Mouse (Mus musculus): ENCODE data around the gene Tcf25. TPM values are rescaled to one million over a fixed set of nuclear protein-coding genes. Genes with fewer than 3 reads are reported as not detected.

Gene Tcf25
- polyA plus RNA-seq, 1 experiment from 2014 or later = 54.9 TPM

GRCm38 (mm10) chr8:123415967-123416943 is 42.7 kb downstream of the Tcf25 start:
- Histone ChIP-seq H3K9ac (replicated peaks) (no peak overlapping the region), H3K4me1 (ENCODE audit: insufficient read depth) (peaks cover 12% of the 10 kb centered on the region), H3K27me3 (ENCODE audit: insufficient read depth, low read length) (peaks cover 29% of the 10 kb centered on the region), H3K9me3 (ENCODE audit: low read length) (no peaks in the 10 kb centered on the region), H3K27ac (ENCODE audit: low read depth) (no peak overlapping the region), H3K4me2 (ENCODE audit: low read depth, low read length) (no peak overlapping the region), H3K36me3 (replicated peaks; ENCODE audit: insufficient read depth, low read length) (no peaks in the 10 kb centered on the region), H3K4me3 (ENCODE audit: low read depth, low read length) (no peak overlapping the region)
- TF ChIP-seq EP300 (IDR thresholded peaks at IDR 0.05; ENCODE audit: low read depth) (no peak), CTCF (IDR thresholded peaks at IDR 0.05; ENCODE audit: low read depth) (peak; percentile 66)
- peak; percentile 66 for ATAC-seq
- WGBS (ENCODE audit: insufficient replicate concordance) = 49% methylated on average over 8 of the region's 8 CpGs
- peak; percentile 39 for DNase-seq

GRCm38 (mm10) chr8:123416944-123417555 is 43.5 kb downstream of the Tcf25 start:
- 0 out of 2 replicates have a peak, but pooled peaks have one; percentile 5 for ATAC-seq
- no peak overlapping the region for H3K27ac ChIP-seq (ENCODE audit: low read depth)

GRCm38 (mm10) chr8:123419711-123420110 is 46.2 kb downstream of the Tcf25 start:
- Histone ChIP-seq H3K9ac (replicated peaks) (no peak overlapping the region), H3K4me3 (ENCODE audit: low read depth, low read length) (no peak overlapping the region), H3K4me2 (ENCODE audit: low read depth, low read length) (no peak overlapping the region), H3K4me1 (ENCODE audit: insufficient read depth) (no peaks in the 10 kb centered on the region), H3K36me3 (replicated peaks; ENCODE audit: insufficient read depth, low read length) (no peaks in the 10 kb centered on the region), H3K27ac (ENCODE audit: low read depth) (no peak overlapping the region), H3K27me3 (ENCODE audit: insufficient read depth, low read length) (no peaks in the 10 kb centered on the region), H3K9me3 (ENCODE audit: low read length) (no peaks in the 10 kb centered on the region)
- DNase-seq (no peak), ATAC-seq (no peak)
- no peak for TF ChIP-seq EP300 (IDR thresholded peaks at IDR 0.05; ENCODE audit: low read depth)
- no peak for TF ChIP-seq CTCF (IDR thresholded peaks at IDR 0.05; ENCODE audit: low read depth)
- 61% methylated on average over 4 of the region's 4 CpGs for WGBS (ENCODE audit: insufficient replicate concordance)

More at GRCm38 (mm10) chr8:123416944-123417555, 43.5 kb downstream of the Tcf25 start:
- Histone ChIP-seq H3K36me3 (replicated peaks; ENCODE audit: insufficient read depth, low read length) (no peaks in the 10 kb centered on the region), H3K9ac (replicated peaks) (no peak overlapping the region), H3K4me3 (ENCODE audit: low read depth, low read length) (no peak overlapping the region), H3K4me1 (ENCODE audit: insufficient read depth) (peaks cover 4% of the 10 kb centered on the region), H3K4me2 (ENCODE audit: low read depth, low read length) (no peak overlapping the region), H3K9me3 (ENCODE audit: low read length) (no peaks in the 10 kb centered on the region), H3K27me3 (ENCODE audit: insufficient read depth, low read length) (peaks cover 21% of the 10 kb centered on the region)
- peak; percentile 11 for DNase-seq
- TF ChIP-seq EP300 (IDR thresholded peaks at IDR 0.05; ENCODE audit: low read depth) (no peak), CTCF (IDR thresholded peaks at IDR 0.05; ENCODE audit: low read depth) (no peak)
- WGBS (ENCODE audit: insufficient replicate concordance) = 61% methylated on average over 8 of the region's 8 CpGs

GRCm38 (mm10) chr8:123420525-123421281 is 47.1 kb downstream of the Tcf25 start:
- ATAC-seq (no peak), DNase-seq (no peak)
- Histone ChIP-seq H3K4me3 (ENCODE audit: low read depth, low read length) (no peak overlapping the region), H3K36me3 (replicated peaks; ENCODE audit: insufficient read depth, low read length) (no peaks in the 10 kb centered on the region), H3K4me2 (ENCODE audit: low read depth, low read length) (no peak overlapping the region), H3K27ac (ENCODE audit: low read depth) (no peak overlapping the region), H3K9me3 (ENCODE audit: low read length) (no peaks in the 10 kb centered on the region), H3K4me1 (ENCODE audit: insufficient read depth) (no peaks in the 10 kb centered on the region), H3K27me3 (ENCODE audit: insufficient read depth, low read length) (no peaks in the 10 kb centered on the region), H3K9ac (replicated peaks) (no peak overlapping the region)
- no peak for TF ChIP-seq CTCF (IDR thresholded peaks at IDR 0.05; ENCODE audit: low read depth)
- WGBS (ENCODE audit: insufficient replicate concordance) = 87% methylated on average over 34 of the region's 34 CpGs

GRCm38 (mm10) chr8:123421325-123421724 is 47.8 kb downstream of the Tcf25 start:
- no peaks in the 10 kb centered on the region for H3K36me3 ChIP-seq (replicated peaks; ENCODE audit: insufficient read depth, low read length)
- no peak overlapping the region for H3K27ac ChIP-seq (ENCODE audit: low read depth)
- H3K27me3 ChIP-seq (ENCODE audit: insufficient read depth, low read length) = no peaks in the 10 kb centered on the region
- WGBS (ENCODE audit: insufficient replicate concordance) = 78% methylated on average over 19 of the region's 19 CpGs
- H3K9me3 ChIP-seq (ENCODE audit: low read length) = peaks cover 2% of the 10 kb centered on the region
- no peak overlapping the region for H3K9ac ChIP-seq (replicated peaks)
- no peak for TF ChIP-seq EP300 (IDR thresholded peaks at IDR 0.05; ENCODE audit: low read depth)
- TF ChIP-seq CTCF (IDR thresholded peaks at IDR 0.05; ENCODE audit: low read depth) = no peak
- no peak overlapping the region for H3K4me3 ChIP-seq (ENCODE audit: low read depth, low read length)
- no peaks in the 10 kb centered on the region for H3K4me1 ChIP-seq (ENCODE audit: insufficient read depth)
- no peak for DNase-seq
- H3K4me2 ChIP-seq (ENCODE audit: low read depth, low read length) = no peak overlapping the region
- ATAC-seq = no peak
